Mouse (Mus musculus): Measurements from ENCODE around the gene Rtn4rl1. TPM values are rescaled to one million over a fixed set of nuclear protein-coding genes. Genes with fewer than 3 reads are reported as not detected.
A peak's percentile ranks its signal among the peaks of the same experiment; 100 is the strongest.
"Not testable (repeated sequence)": the region's sequence is repeated elsewhere in the genome, so short reads cannot be mapped to it uniquely, and the experiment has no call there.

The Rtn4rl1 gene
- polyA plus RNA-seq, 1 experiment from 2014 or later = 2.0 TPM

- Histone ChIP-seq H3K4me1 (replicated peaks; ENCODE audit: control insufficient read depth, insufficient read depth, low read length) (peaks cover 32% of the 10 kb centered on the region), H3K27ac (ENCODE audit: low read depth) (no peak overlapping the region), H3K4me3 (ENCODE audit: low read depth, low read length) (peak overlapping the region; percentile 58), H3K27me3 (replicated peaks; ENCODE audit: control insufficient read depth, insufficient read depth, low read length) (peaks cover 35% of the 10 kb centered on the region), H3K4me2 (ENCODE audit: low read length) (peak overlapping the region; percentile 78), H3K9ac (ENCODE audit: low read length) (peak overlapping the region; percentile 39), H3K9me3 (ENCODE audit: control insufficient read depth, low read length) (no peaks in the 10 kb centered on the region), H3K36me3 (ENCODE audit: control insufficient read depth, insufficient read depth, low read length) (peaks cover 15% of the 10 kb centered on the region)
- under 1% methylated on average over 71 of the region's 71 CpGs for WGBS
- DNase-seq (ENCODE audit: low spot score) (peak; percentile 96), ATAC-seq (replicated peaks; ENCODE audit: low FRiP score, low TSS enrichment, low read depth) (peak; percentile 56)
These were observed 20.3 kb upstream of the Rtn4rl1 start for GRCm38 (mm10) chr11:75173095-75173798.

GRCm38 (mm10) chr11:75173799-75174165 lies 19.8 kb upstream of the Rtn4rl1 start:
- ATAC-seq (replicated peaks; ENCODE audit: low FRiP score, low TSS enrichment, low read depth) (no peak), DNase-seq (ENCODE audit: low spot score) (no peak)
- WGBS = 2% methylated on average over 15 of the region's 15 CpGs
- no peak overlapping the region for H3K9ac ChIP-seq (ENCODE audit: low read length)
- peaks cover 35% of the 10 kb centered on the region for H3K27me3 ChIP-seq (replicated peaks; ENCODE audit: control insufficient read depth, insufficient read depth, low read length)
- H3K4me1 ChIP-seq (replicated peaks; ENCODE audit: control insufficient read depth, insufficient read depth, low read length) = peaks cover 32% of the 10 kb centered on the region
- no peaks in the 10 kb centered on the region for H3K9me3 ChIP-seq (ENCODE audit: control insufficient read depth, low read length)
- peak overlapping the region; percentile 78 for H3K4me2 ChIP-seq (ENCODE audit: low read length)
- H3K4me3 ChIP-seq (ENCODE audit: low read depth, low read length) = peak overlapping the region; percentile 58
- no peak overlapping the region for H3K27ac ChIP-seq (ENCODE audit: low read depth)
- peaks cover 15% of the 10 kb centered on the region for H3K36me3 ChIP-seq (ENCODE audit: control insufficient read depth, insufficient read depth, low read length)

- not testable (repeated sequence) for H3K9me3 ChIP-seq (ENCODE audit: control insufficient read depth, low read length); DNase-seq (ENCODE audit: low spot score); H3K4me3 ChIP-seq (ENCODE audit: low read depth, low read length); H3K27ac ChIP-seq (ENCODE audit: low read depth); ATAC-seq (replicated peaks; ENCODE audit: low FRiP score, low TSS enrichment, low read depth); H3K9ac ChIP-seq (ENCODE audit: low read length); H3K4me2 ChIP-seq (ENCODE audit: low read length)
- 57% methylated on average over 6 of the region's 6 CpGs for WGBS
- peaks cover 33% of the 10 kb centered on the region for H3K27me3 ChIP-seq (replicated peaks; ENCODE audit: control insufficient read depth, insufficient read depth, low read length)
- H3K36me3 ChIP-seq (ENCODE audit: control insufficient read depth, insufficient read depth, low read length) = peaks cover 15% of the 10 kb centered on the region
- H3K4me1 ChIP-seq (replicated peaks; ENCODE audit: control insufficient read depth, insufficient read depth, low read length) = peaks cover 35% of the 10 kb centered on the region
These were observed 19.0 kb upstream of the Rtn4rl1 start for GRCm38 (mm10) chr11:75174574-75174973.

- Histone ChIP-seq H3K9ac (ENCODE audit: low read length) (peak overlapping the region; percentile 53), H3K36me3 (ENCODE audit: control insufficient read depth, insufficient read depth, low read length) (peaks cover 43% of the 10 kb centered on the region), H3K4me1 (replicated peaks; ENCODE audit: control insufficient read depth, insufficient read depth, low read length) (peaks cover 21% of the 10 kb centered on the region), H3K27me3 (replicated peaks; ENCODE audit: control insufficient read depth, insufficient read depth, low read length) (no peaks in the 10 kb centered on the region; the same call in 1 of the 2 replicates), H3K27ac (ENCODE audit: low read depth) (peak overlapping the region; percentile 63; the same call in 1 of the 2 replicates), H3K9me3 (ENCODE audit: control insufficient read depth, low read length) (no peaks in the 10 kb centered on the region), H3K4me2 (ENCODE audit: low read length) (peak overlapping the region; percentile 95), H3K4me3 (ENCODE audit: low read depth, low read length) (peak overlapping the region; percentile 51)
- WGBS = 43% methylated on average over 12 of the region's 12 CpGs
- ATAC-seq (replicated peaks; ENCODE audit: low FRiP score, low TSS enrichment, low read depth) (no peak), DNase-seq (ENCODE audit: low spot score) (no peak)
These were observed 15.6 kb upstream of the Rtn4rl1 start for GRCm38 (mm10) chr11:75178011-75178410.

- Histone ChIP-seq H3K36me3 (ENCODE audit: control insufficient read depth, insufficient read depth, low read length) (peaks cover 50% of the 10 kb centered on the region), H3K27me3 (replicated peaks; ENCODE audit: control insufficient read depth, insufficient read depth, low read length) (no peaks in the 10 kb centered on the region), H3K9ac (ENCODE audit: low read length) (peak within 1 kb of the TSS; percentile 53), H3K4me1 (replicated peaks; ENCODE audit: control insufficient read depth, insufficient read depth, low read length) (peaks cover 18% of the 10 kb centered on the region), H3K4me2 (ENCODE audit: low read length) (peak within 1 kb of the TSS; percentile 95), H3K27ac (ENCODE audit: low read depth) (peak within 1 kb of the TSS; percentile 63; the same call in 1 of the 2 replicates), H3K4me3 (ENCODE audit: low read depth, low read length) (peak within 1 kb of the TSS; percentile 51), H3K9me3 (ENCODE audit: control insufficient read depth, low read length) (no peaks in the 10 kb centered on the region)
- under 1% methylated on average over 33 of the region's 33 CpGs for WGBS
- DNase-seq (ENCODE audit: low spot score) (peak; percentile 97), ATAC-seq (replicated peaks; ENCODE audit: low FRiP score, low TSS enrichment, low read depth) (peak; percentile 94)
These were observed 14.8 kb upstream of the Rtn4rl1 start, which contains the start of gene Ovca2 for GRCm38 (mm10) chr11:75178672-75179208. Gene Ovca2, minus strand, starts transcription at chr11:75178835.

- H3K27ac ChIP-seq (ENCODE audit: low read depth) = no peak overlapping the region
- no peak overlapping the region for H3K4me2 ChIP-seq (ENCODE audit: low read length)
- no peak overlapping the region for H3K4me3 ChIP-seq (ENCODE audit: low read depth, low read length)
- H3K9ac ChIP-seq (ENCODE audit: low read length) = no peak overlapping the region
- H3K36me3 ChIP-seq (ENCODE audit: control insufficient read depth, insufficient read depth, low read length) = peaks cover 55% of the 10 kb centered on the region
- no peaks in the 10 kb centered on the region for H3K27me3 ChIP-seq (replicated peaks; ENCODE audit: control insufficient read depth, insufficient read depth, low read length)
- no peaks in the 10 kb centered on the region for H3K9me3 ChIP-seq (ENCODE audit: control insufficient read depth, low read length)
- 83% methylated on average over 2 of the region's 2 CpGs for WGBS
- DNase-seq (ENCODE audit: low spot score) = no peak
- ATAC-seq (replicated peaks; ENCODE audit: low FRiP score, low TSS enrichment, low read depth) = no peak
- peaks cover 7% of the 10 kb centered on the region; the same call in 1 of the 2 replicates for H3K4me1 ChIP-seq (replicated peaks; ENCODE audit: control insufficient read depth, insufficient read depth, low read length)
These were observed 9.5 kb upstream of the Rtn4rl1 start for GRCm38 (mm10) chr11:75183917-75184570.

- Histone ChIP-seq H3K9ac (ENCODE audit: low read length) (no peak overlapping the region), H3K4me1 (replicated peaks; ENCODE audit: control insufficient read depth, insufficient read depth, low read length) (peaks cover 7% of the 10 kb centered on the region), H3K4me3 (ENCODE audit: low read depth, low read length) (no peak overlapping the region), H3K27me3 (replicated peaks; ENCODE audit: control insufficient read depth, insufficient read depth, low read length) (no peaks in the 10 kb centered on the region), H3K9me3 (ENCODE audit: control insufficient read depth, low read length) (no peaks in the 10 kb centered on the region), H3K36me3 (ENCODE audit: control insufficient read depth, insufficient read depth, low read length) (peaks cover 55% of the 10 kb centered on the region), H3K27ac (ENCODE audit: low read depth) (no peak overlapping the region), H3K4me2 (ENCODE audit: low read length) (no peak overlapping the region)
- 92% methylated on average over 5 of the region's 5 CpGs for WGBS
- DNase-seq (ENCODE audit: low spot score) = no peak
- no peak for ATAC-seq (replicated peaks; ENCODE audit: low FRiP score, low TSS enrichment, low read depth)
These were observed 9.0 kb upstream of the Rtn4rl1 start for GRCm38 (mm10) chr11:75184573-75184972.

- H3K4me1 ChIP-seq (replicated peaks; ENCODE audit: control insufficient read depth, insufficient read depth, low read length) = peaks cover 9% of the 10 kb centered on the region
- H3K27me3 ChIP-seq (replicated peaks; ENCODE audit: control insufficient read depth, insufficient read depth, low read length) = no peaks in the 10 kb centered on the region
- no peaks in the 10 kb centered on the region for H3K9me3 ChIP-seq (ENCODE audit: control insufficient read depth, low read length)
- H3K36me3 ChIP-seq (ENCODE audit: control insufficient read depth, insufficient read depth, low read length) = peaks cover 55% of the 10 kb centered on the region
- no peak overlapping the region for H3K27ac ChIP-seq (ENCODE audit: low read depth)
- no peak overlapping the region for H3K4me2 ChIP-seq (ENCODE audit: low read length)
- no peak overlapping the region for H3K9ac ChIP-seq (ENCODE audit: low read length)
- ATAC-seq (replicated peaks; ENCODE audit: low FRiP score, low TSS enrichment, low read depth) = no peak
- 90% methylated on average over 2 of the region's 2 CpGs for WGBS
- H3K4me3 ChIP-seq (ENCODE audit: low read depth, low read length) = no peak overlapping the region
- no peak for DNase-seq (ENCODE audit: low spot score)
These were observed 8.6 kb upstream of the Rtn4rl1 start for GRCm38 (mm10) chr11:75184986-75185385.
